Mouse (Mus musculus) forebrain, postnatal 0 days (tissue): ENCODE data around the gene Atxn1. TPM values are rescaled to one million over a fixed set of nuclear protein-coding genes. Genes with fewer than 3 reads are reported as not detected.

Experiments
- ATAC-seq: fragments of 200-750 bp; cut with Nextera tagmentation; 2 replicates; pipeline ENCODE4 v1.8.0; 2017; ENCODE audit warnings: mild to moderate bottlenecking, moderate library complexity
- DNase-seq: peaks from one replicate; pipeline ENCODE4 v3.0.0-alpha.2; 2015
- H3K27ac ChIP-seq: fragments of 300-500 bp; sonication (generic); 2 replicates; pipeline ENCODE4 v1.5.1; 2014; ENCODE audit warnings: low read depth, mild to moderate bottlenecking, antibody characterized with exemption, low read length, moderate library complexity, mixed read lengths
- H3K27me3 ChIP-seq: fragments of 300-500 bp; sonication (generic); 2 replicates; pipeline ENCODE4 v1.6.1; 2014; ENCODE audit warnings: mild to moderate bottlenecking, low read length, mixed read lengths; ENCODE audit not compliant: insufficient read depth
- H3K36me3 ChIP-seq: fragments of 300-500 bp; sonication (generic); 2 replicates; pipeline ENCODE4 v1.6.1; 2014; ENCODE audit warnings: mild to moderate bottlenecking, moderate library complexity; ENCODE audit not compliant: insufficient read depth
- H3K4me1 ChIP-seq: fragments of 300-500 bp; sonication (generic); 2 replicates; pipeline ENCODE4 v1.6.1; 2014; ENCODE audit warnings: antibody characterized with exemption; ENCODE audit not compliant: insufficient read depth
- H3K4me2 ChIP-seq: fragments of 300-500 bp; sonication (generic); 2 replicates; pipeline ENCODE4 v1.6.1; 2014; ENCODE audit warnings: low read depth, mild to moderate bottlenecking, moderate library complexity
- H3K4me3 ChIP-seq: fragments of 300-500 bp; sonication (generic); 2 replicates; pipeline ENCODE4 v1.5.1; 2014; ENCODE audit warnings: low read depth, low read length, mixed read lengths
- H3K9ac ChIP-seq: fragments of 300-500 bp; sonication (generic); 2 replicates; pipeline ENCODE4 v1.6.1; 2014; ENCODE audit warnings: mild to moderate bottlenecking
- H3K9me3 ChIP-seq: fragments of 300-500 bp; sonication (generic); 2 replicates; pipeline ENCODE4 v1.6.1; 2016; ENCODE audit warnings: low read length
- CTCF ChIP-seq: sonication (generic); IDR thresholded peaks from 2 replicates; pipeline ENCODE4 v1.5.1; 2016; ENCODE audit warnings: antibody characterized with exemption, control low read depth, low read depth
- WGBS: fragments of 180-500 bp; shearing (Covaris S2); extraction: QIAGEN DNeasy Blood & Tissue Kit; methylation state at CpG from one replicate; pipeline ENCODE4 v1.1.7; 2014; 5-methylcytosine and 5-hydroxymethylcytosine counted together
- polyA plus RNA-seq: library from polyadenylated mRNA; unstranded; fragments of >200 nt; fragmentation: Nextera tagmentation; extraction: Ambion mirVana; gene quantifications from 2 replicates; pipeline ENCODE4 v1.2.1, GENCODE M21; 2015
- total RNA-seq: library from RNA; depleted of rRNA; stranded (reverse); fragments of >200 nt; gene quantifications from 2 replicates; pipeline ENCODE4 v1.2.3, GENCODE M21; 2014; rRNA removed

Atxn1 gene
- total RNA-seq (32.3 and 33.6 TPM in 2 replicates), polyA plus RNA-seq (7.6 and 13.0 TPM in 2 replicates)

DNA sequence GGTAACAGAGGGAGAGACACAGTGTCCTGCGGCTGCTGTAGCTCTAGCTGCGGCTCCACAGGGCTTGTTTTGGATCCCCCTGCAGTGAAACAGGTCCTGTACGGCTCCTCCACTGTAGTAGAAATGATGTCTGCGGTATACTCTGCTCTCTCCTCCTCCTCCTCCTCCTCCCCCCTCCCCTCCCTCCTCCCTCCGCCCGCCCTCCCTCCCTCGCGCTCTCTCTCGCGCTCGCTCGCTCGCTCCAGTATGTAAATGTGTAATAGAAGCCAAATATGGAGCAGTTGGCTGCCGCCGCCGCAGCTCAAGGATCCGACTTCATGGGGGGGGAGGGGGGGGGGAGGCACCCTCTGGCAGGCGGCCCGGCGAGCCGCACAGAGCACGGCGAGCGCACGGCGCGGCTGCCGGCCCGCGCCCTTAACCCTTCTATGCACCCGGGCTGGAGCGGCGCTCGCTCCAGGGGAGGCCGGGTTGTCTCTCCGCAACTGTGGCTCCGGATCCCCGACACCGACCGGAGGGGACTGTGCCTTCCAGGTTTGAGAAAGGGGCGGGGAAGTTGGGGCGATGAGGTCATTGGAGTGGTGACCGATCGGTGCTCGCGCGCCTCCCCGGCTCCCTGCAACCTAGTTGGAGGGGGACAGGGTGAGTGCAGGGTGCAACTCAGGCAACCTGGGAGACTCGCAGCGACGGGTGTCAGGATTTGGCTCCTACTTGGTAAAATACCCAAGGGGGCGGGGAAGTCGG is at the start of gene Atxn1:
Atxn1 (minus strand) TSS at position 156 of the 741 bp plus-strand sequence.
- Histone ChIP-seq H3K4me3 (peak within 1 kb of the TSS; percentile 79), H3K9ac (peak within 1 kb of the TSS; percentile 95), H3K27ac (peak within 1 kb of the TSS; percentile 98), H3K27me3 (no peaks in the 10 kb centered on the region), H3K4me2 (peak within 1 kb of the TSS; percentile 90), H3K9me3 (no peaks in the 10 kb centered on the region), H3K4me1 (peaks cover 14% of the 10 kb centered on the region), H3K36me3 (no peaks in the 10 kb centered on the region)
- ATAC-seq (peak; percentile 75), DNase-seq (peak; percentile 92)
- WGBS, result 3% methylated on average over 51 of the region's 53 CpGs
- no peak for TF ChIP-seq CTCF

GRCm38 (mm10) chr13:46011232-46011631 is 46.4 kb upstream of the Atxn1 start:
- no peak overlapping the region for H3K9ac ChIP-seq
- H3K27me3 ChIP-seq, result no peaks in the 10 kb centered on the region
- 47% methylated on average over 9 of the region's 9 CpGs for WGBS
- no peak overlapping the region for H3K4me3 ChIP-seq
- no peak overlapping the region for H3K4me2 ChIP-seq
- ATAC-seq (no peak), DNase-seq (no peak)
- no peaks in the 10 kb centered on the region for H3K9me3 ChIP-seq
- no peaks in the 10 kb centered on the region for H3K36me3 ChIP-seq
- H3K27ac ChIP-seq, result no peak overlapping the region
- TF ChIP-seq CTCF, result no peak
- peaks cover 20% of the 10 kb centered on the region for H3K4me1 ChIP-seq

- peaks cover 20% of the 10 kb centered on the region for H3K4me1 ChIP-seq
- no peaks in the 10 kb centered on the region for H3K27me3 ChIP-seq
- TF ChIP-seq CTCF, result no peak
- ATAC-seq (no peak), DNase-seq (peak; percentile 67)
- H3K36me3 ChIP-seq, result no peaks in the 10 kb centered on the region
- H3K9me3 ChIP-seq, result no peaks in the 10 kb centered on the region
- H3K27ac ChIP-seq, result peak overlapping the region; percentile 78
- H3K4me2 ChIP-seq, result no peak overlapping the region
- H3K4me3 ChIP-seq, result no peak overlapping the region
- H3K9ac ChIP-seq, result no peak overlapping the region
- WGBS, result 58% methylated on average over 12 of the region's 12 CpGs
Measured at GRCm38 (mm10) chr13:46010075-46010474, 45.3 kb upstream of the Atxn1 start.

DNA sequence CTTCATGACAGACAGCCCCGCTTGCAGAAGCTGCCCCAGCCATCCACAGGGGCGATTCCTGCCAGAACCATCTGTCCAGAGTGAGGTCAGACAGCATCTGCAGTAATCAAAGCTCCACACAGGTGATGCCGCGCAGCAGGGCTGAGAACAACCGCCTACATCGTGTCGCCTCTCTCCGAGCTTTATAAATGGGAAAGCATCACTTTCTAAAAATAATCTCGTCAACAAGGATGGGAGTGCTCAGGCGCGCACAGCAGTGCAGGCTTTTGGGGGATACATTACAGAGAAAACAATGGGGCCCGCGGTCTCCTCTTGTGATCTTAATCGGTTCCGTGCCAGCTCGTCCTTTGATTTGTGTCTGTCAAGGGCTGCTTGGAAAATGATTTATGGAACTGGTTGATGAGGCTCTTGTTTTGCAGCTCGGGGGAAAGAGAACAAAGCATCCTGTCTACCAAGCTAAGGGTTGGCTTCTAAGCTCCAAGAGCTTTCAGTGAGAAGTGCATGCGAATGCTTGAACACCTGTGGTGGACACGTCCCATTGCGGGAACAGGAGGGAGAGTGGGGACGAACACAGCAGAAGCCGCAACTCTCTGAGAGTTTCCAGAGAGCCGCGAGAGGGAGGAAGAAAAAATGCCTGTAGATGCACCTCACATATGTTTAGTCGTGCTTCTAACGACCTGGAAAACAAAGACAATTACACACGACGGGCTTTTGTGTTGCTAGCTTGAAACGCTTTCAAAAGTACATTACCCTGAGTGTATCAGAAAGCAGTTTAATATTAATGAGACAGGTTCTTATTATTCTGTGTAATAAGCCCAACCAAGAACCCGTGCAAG is 44.2 kb upstream of the Atxn1 start:
- Histone ChIP-seq H3K4me1 (peaks cover 20% of the 10 kb centered on the region), H3K4me3 (peak overlapping the region; percentile 15; the same call in 1 of the 2 replicates), H3K4me2 (peak overlapping the region; percentile 46), H3K9me3 (0 out of 2 replicates have a peak, but pooled peaks cover 2% of the 10 kb centered on the region), H3K27ac (peak overlapping the region; percentile 78), H3K9ac (peak overlapping the region; percentile 44), H3K27me3 (no peaks in the 10 kb centered on the region), H3K36me3 (no peaks in the 10 kb centered on the region)
- TF ChIP-seq CTCF, result no peak
- peak; percentile 72 for ATAC-seq
- DNase-seq, result peak; percentile 77
- 2% methylated on average over 30 of the region's 30 CpGs for WGBS

DNA sequence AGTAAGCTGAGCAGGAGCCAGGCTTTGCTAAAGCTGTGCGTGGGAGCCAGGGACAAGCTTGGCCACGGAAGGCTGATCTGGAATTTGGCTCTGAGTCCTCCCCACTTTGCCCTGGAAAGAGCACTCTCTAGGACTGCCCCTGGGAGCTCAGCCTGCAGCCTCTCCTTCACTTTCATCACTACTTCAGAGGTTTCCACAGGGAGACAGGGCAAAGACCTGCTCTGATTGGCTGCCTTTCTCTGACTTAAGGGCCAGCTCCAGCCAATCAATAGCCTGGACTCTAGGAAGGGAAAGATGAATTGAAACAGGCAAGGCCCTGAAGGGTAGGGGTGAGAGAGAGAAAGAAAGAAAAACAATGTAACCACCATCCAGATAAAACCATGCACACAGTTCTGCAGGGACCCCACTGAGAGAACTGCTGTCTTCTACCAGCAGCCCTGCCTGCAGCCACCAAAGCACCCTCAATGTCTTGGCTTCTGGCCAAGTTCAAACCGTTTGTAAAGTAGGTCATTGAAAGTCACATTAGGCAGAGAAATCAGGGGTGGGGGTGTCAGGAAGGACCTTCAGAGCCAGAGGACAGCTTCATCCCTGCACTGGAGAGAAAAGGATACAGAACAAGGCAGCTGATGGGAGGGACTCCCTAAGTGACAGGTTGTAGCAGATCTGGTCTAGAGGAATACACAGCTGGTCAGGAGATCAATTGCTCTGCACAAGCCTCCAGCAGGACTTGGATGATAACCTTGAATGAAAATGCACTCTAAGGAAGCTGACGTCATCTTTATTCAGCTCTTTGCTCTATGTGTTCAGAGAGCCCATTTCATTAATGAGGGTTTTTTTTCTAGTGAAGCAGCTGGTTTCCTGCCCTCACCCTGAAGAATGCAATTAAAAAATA is 41.6 kb upstream of the Atxn1 start:
- peak; percentile 66 for ATAC-seq
- Histone ChIP-seq H3K4me3 (no peak overlapping the region), H3K9me3 (0 out of 2 replicates have a peak, but pooled peaks cover 3% of the 10 kb centered on the region), H3K27me3 (no peaks in the 10 kb centered on the region), H3K27ac (0 out of 2 replicates have a peak overlapping the region, but pooled peaks have one; percentile 35), H3K4me1 (peaks cover 20% of the 10 kb centered on the region), H3K4me2 (peak overlapping the region; percentile 13; the same call in 1 of the 2 replicates), H3K9ac (no peak overlapping the region), H3K36me3 (no peaks in the 10 kb centered on the region)
- peak; percentile 71 for DNase-seq
- WGBS, result 5% methylated on average over 4 of the region's 4 CpGs
- TF ChIP-seq CTCF, result no peak

DNA sequence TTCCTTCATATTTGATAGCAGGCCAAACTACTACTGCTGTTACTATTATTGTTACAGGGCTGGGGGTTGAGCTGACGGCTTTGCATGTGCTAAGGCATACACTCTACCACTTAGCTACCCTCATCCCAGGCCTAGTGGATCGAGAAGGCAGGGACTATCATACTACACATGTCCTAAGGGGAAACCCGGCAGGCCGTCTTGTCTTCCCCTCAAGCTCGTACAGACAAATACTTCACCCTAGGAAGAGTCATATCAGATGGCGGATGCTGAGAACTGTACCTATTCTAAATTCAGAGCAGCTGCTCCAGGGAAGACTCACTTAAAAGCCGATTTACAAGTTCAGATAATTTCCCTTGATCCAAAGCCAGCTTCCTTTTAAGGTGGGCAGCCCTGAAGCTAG is 40.8 kb upstream of the Atxn1 start:
- DNase-seq, result no peak
- no peaks in the 10 kb centered on the region for H3K36me3 ChIP-seq
- H3K9ac ChIP-seq, result no peak overlapping the region
- WGBS, result 46% methylated on average over 7 of the region's 7 CpGs
- TF ChIP-seq CTCF, result no peak
- no peak overlapping the region for H3K27ac ChIP-seq
- H3K27me3 ChIP-seq, result no peaks in the 10 kb centered on the region
- peaks cover 20% of the 10 kb centered on the region for H3K4me1 ChIP-seq
- 0 out of 2 replicates have a peak, but pooled peaks cover 3% of the 10 kb centered on the region for H3K9me3 ChIP-seq
- H3K4me3 ChIP-seq, result no peak overlapping the region
- peak overlapping the region; percentile 13; the same call in 1 of the 2 replicates for H3K4me2 ChIP-seq
- ATAC-seq, result no peak
